Mouse (Mus musculus) adrenal gland (tissue): ENCODE data around the gene Cdr2.
"Not testable (repeated sequence)": the region's sequence is repeated elsewhere in the genome, so short reads cannot be mapped to it uniquely, and the experiment has no call there.

Source experiments
- intact Hi-C: fragments of 180-260 bp; cut with DNase I; formaldehyde crosslinking; loops from one replicate; pipeline ENCODE4 v1.15.1; 2025

Cdr2 gene

GRCm38 (mm10) chr7:120974001-120974400, 8.1 kb downstream of the Cdr2 start:
- intact Hi-C loops = no loop called here

DNA sequence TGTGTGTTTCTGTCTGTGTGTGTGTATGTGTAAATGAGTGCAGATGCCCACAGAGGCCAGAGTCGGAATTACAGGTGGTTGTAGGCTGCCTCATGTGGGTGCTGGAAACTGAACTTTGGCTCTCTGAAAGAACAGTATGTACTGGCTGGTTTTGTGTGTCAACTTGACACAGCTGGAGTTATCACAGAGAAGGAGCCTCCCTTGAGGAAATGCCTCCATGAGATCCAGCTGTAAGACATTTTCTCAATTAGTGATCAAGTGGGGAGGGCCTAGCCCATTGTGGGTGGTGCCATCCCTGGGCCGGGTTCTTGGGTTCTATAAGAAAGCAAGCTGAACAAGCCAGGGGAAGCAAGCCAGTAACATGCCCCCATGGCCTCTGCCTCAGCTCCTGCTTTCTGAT, 9.6 kb downstream of the Cdr2 start:
- intact Hi-C loops = not testable (repeated sequence)

DNA sequence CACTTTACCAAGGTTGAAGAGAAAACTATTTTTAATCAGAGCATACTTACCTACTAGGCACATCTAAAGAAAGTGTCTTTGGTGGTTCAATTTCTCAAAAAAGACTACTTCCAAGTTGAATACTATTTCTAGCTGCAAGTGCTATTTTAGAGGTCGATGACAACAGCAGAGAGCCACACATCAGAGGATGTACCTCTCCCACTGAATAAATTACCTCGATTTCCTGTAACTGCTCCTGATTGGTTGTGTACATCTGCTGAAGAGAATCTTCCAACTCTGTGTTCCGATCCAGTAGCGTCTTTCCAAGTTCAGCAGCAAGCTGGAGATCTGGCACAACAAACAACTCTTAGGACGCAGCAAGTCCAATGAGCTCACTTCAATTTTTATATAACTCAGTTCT, 12.0 kb downstream of the Cdr2 start:
- intact Hi-C loops = no loop called here

GRCm38 (mm10) chr7:120969221-120969620, 12.9 kb downstream of the Cdr2 start:
- intact Hi-C loops = no loop called here

DNA sequence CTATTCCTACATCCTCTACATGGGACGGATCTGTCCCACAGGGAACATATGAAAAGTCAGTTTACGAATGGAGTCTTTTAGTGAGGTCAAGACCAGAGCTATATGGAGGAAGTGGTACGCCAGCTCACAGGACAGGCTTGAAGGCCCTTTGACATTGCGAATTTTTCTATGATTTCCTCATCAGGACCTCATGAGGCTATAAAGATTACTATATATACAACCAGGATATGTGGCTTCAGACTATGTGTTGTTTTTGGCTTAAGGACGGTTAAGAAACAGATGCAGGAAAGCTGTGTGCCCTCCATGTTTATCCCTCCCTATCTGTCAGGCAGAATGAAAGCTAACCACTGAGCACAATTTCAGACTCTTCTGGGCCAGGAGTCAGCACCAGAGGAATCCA, 19.0 kb downstream of the Cdr2 start:
- intact Hi-C loops = no loop called here

- intact Hi-C loops = no loop called here
These were observed 20.2 kb downstream of the Cdr2 start for GRCm38 (mm10) chr7:120961893-120962292.

DNA sequence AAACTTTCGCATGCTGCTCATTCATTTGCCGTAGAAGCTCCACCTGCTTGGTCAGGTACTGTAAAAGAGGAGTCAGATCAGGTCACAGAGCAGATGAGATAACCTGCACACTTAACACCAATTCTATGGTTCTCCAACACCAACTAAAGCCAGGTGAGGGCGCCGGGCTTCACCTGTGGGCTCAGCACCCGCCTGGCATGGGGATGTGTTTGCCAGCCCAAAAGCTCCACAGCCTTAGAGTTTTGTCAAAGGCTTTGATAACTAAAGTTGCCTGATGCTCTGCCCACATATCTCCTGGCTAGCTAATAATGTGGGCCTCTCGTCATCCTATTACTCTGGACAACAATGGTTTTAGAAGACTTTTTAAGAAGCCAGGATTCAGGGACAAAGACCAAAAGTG, 21.5 kb downstream of the Cdr2 start:
- intact Hi-C loops = no loop called here

DNA sequence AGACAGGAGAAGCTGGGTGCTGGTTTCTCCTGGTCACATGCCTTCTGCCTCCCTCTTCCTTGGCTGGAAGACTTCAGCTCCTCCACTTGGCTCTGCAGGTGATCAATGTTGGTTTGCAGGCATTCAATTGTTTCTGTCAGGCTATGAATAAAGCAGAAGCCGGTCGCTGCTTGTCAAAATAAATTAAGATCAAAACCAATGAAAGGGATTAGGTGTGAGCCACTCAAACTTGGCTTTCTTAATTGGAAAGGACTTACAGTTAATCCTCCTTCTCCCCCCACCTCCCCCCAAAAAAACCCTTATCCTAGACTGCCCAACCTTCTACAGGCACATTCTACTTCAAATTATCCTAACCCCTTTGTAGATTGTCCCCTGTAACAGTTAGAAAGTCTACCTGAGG, 22.0 kb downstream of the Cdr2 start:
- intact Hi-C loops = no loop called here

DNA sequence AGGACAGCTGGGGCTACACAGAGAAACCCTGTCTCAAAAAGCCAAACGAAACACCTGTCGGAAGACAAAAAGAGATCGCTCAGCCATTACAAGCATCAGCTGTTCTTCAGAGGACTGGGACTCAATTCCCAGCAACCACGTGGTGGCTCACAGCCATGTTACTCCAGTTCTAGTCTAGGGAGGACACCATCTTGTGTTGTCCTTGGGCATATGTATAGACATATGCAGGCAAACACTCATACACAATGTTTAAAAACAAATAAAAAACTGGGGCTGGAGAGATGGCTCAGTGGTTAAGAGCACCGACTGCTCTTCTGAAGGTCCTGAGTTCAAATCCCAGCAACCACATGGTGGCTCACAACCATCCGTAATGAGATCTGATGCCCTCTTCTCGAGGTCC, 28.5 kb downstream of the Cdr2 start:
- intact Hi-C loops = not testable (repeated sequence)

DNA sequence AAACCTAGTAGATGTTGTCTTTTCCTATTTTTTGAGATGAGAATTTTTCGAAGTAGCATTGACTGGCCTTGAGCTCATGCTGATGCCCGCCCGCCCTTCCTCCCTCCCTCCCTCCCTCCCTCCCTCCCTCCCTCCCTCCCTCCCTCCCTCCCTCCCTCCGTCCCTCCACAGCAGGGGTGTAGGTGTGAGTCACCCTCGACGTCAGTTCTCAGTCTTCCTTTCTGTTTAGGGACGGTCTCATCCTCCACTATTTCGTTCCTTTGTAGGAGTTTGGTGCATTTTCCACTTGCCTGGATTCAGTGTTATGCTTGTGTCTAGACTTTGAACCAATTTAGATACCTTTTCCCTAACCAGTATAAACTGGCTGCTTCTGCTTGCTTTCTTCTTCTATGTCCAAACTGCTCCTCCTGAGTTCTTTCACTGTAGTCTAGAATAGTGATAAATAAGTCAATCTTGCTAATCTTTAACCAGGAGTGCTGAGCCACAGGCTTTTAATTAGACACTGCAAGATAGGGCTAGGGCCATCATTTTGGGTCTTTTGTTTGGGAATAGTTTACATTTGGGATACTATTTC, 38.1 kb downstream of the Cdr2 start:
- intact Hi-C loops = no loop called here

DNA sequence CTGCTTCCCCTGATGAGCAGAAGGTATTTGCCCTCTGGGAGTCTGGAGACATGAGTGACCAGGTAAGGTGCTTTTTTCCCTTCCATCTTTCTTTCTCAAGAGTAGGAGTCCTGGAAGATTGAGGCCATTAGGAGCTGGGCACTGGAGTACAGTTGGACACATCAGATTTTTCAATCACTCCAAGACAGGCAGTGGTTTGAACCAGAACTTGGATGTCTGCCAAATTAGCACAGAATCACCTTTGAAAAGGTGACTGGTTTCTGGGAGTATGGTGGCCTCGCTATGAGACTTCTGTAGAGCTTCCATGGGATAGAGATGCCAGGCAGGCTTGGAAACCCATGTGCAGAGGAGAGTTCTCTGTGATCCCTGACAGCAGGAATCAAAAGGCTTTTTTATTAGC, 39.6 kb downstream of the Cdr2 start:
- intact Hi-C loops = no loop called here

DNA sequence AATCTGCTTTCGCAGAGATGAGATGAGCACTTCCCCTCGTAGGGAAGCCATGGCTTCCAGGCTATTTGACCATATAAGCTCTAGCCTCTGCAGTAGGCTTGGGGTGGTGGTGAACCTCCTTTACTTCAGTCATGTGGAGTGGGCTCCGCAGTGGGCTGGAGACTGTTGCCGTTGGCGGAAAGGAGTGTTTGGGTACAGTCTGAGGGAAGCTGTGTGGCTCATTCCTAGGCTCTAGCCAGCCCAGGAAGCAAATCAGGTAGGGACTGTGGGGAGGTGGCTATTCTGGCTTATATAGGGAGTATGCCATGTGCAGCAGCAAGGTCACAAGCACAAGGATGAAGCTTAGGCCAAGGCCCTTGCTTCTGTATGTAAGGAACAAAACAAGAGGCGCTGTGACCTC, 40.9 kb downstream of the Cdr2 start:
- intact Hi-C loops = no loop called here

DNA sequence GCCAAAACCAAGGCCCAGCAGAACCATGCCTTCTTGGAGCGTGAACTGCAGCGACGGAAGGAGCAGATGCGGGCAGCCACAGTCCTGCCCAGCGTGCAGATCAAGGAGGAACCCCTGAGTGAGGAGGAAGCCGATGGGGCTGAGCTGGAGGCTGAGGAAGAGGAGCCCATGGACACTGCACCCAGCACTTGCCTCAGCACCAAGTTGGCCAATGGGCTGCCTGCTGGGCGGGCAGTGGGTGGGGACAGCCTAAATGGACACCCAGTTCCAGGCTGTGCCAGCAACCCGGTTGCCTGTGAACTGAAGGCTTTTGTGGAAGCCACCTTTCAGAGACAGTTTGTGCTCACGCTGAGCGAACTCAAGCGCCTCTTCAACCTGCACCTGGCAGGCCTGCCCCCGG, 41.8 kb downstream of the Cdr2 start:
- intact Hi-C loops = no loop called here

- intact Hi-C loops = loop anchor here (5.0 kb wide), 2 partner anchors 39 to 179 kb away; no protein-coding TSS in a partner anchor
These were observed 43.9 kb downstream of the Cdr2 start for GRCm38 (mm10) chr7:120938206-120938605.

GRCm38 (mm10) chr7:120936522-120936921, 45.6 kb downstream of the Cdr2 start:
- intact Hi-C loops = loop anchor here (5.0 kb wide), 2 partner anchors 41 to 181 kb away; no protein-coding TSS in a partner anchor

GRCm38 (mm10) chr7:120934716-120935115, 47.4 kb downstream of the Cdr2 start:
- intact Hi-C loops = loop anchor here (2.0 to 5.0 kb wide), 3 partner anchors 43 to 183 kb away; no protein-coding TSS in a partner anchor

GRCm38 (mm10) chr7:120933680-120934195, 48.4 kb downstream of the Cdr2 start:
- intact Hi-C loops = loop anchor here (2.0 kb wide), 1 partner anchor 131 kb away; no protein-coding TSS in a partner anchor

- intact Hi-C loops = no loop called here
These were observed 49.0 kb downstream of the Cdr2 start for GRCm38 (mm10) chr7:120933110-120933509.

GRCm38 (mm10) chr7:120918526-120918962, 63.6 kb downstream of the Cdr2 start:
- intact Hi-C loops = loop anchor here (10.0 kb wide), 1 partner anchor 284 kb away; the partner anchor contains the start of gene Uqcrc2

GRCm38 (mm10) chr7:120917592-120918461, 64.3 kb downstream of the Cdr2 start, which contains the start of gene Polr3e:
Gene Polr3e (plus strand): TSS chr7:120917744.
- intact Hi-C loops = loop anchor here (1.0 to 10.0 kb wide), 2 partner anchors 83 to 283 kb away; partner anchors contain the start of gene Uqcrc2

- intact Hi-C loops = loop anchor here (1.0 to 10.0 kb wide), 2 partner anchors 82 to 282 kb away; partner anchors contain the start of gene Uqcrc2
These were observed 64.9 kb downstream of the Cdr2 start for GRCm38 (mm10) chr7:120917279-120917591.

- intact Hi-C loops = loop anchor here (10.0 kb wide), 1 partner anchor 282 kb away; the partner anchor contains the start of gene Uqcrc2
These were observed 65.7 kb downstream of the Cdr2 start for GRCm38 (mm10) chr7:120916262-120916875.
